Mouse (Mus musculus) layer of hippocampus, postnatal 10 days (tissue): ENCODE results near the gene Slc35b3. TPM values are rescaled to one million over a fixed set of nuclear protein-coding genes. Genes with fewer than 3 reads are reported as not detected.
A peak's percentile ranks its signal among the peaks of the same experiment; 100 is the strongest.

ENCODE experiments used
- DNase-seq, 2 experiments: peaks; one replicate each; pipeline ENCODE4 v3.0.0; 2021; ENCODE audit warnings: low spot score in 2 of 2
- long read RNA-seq: library from polyadenylated mRNA; stranded (forward); transcript quantifications from one replicate; pipeline ENCODE4 v2.0.0, GENCODE M21; 2023
- total RNA-seq, 2 experiments: library from RNA; stranded (reverse); gene quantifications; 2 replicates each; pipeline ENCODE4 v1.2.3; 2021

Gene Slc35b3
- total RNA-seq, result 10 to 100 TPM; 15.5 to 18.0 TPM
- long read RNA-seq, partial matches to known transcripts, result 2 of 15 reads
- long read RNA-seq, other reads (novel, unspliced or antisense), result 7 of 15 reads

DNA sequence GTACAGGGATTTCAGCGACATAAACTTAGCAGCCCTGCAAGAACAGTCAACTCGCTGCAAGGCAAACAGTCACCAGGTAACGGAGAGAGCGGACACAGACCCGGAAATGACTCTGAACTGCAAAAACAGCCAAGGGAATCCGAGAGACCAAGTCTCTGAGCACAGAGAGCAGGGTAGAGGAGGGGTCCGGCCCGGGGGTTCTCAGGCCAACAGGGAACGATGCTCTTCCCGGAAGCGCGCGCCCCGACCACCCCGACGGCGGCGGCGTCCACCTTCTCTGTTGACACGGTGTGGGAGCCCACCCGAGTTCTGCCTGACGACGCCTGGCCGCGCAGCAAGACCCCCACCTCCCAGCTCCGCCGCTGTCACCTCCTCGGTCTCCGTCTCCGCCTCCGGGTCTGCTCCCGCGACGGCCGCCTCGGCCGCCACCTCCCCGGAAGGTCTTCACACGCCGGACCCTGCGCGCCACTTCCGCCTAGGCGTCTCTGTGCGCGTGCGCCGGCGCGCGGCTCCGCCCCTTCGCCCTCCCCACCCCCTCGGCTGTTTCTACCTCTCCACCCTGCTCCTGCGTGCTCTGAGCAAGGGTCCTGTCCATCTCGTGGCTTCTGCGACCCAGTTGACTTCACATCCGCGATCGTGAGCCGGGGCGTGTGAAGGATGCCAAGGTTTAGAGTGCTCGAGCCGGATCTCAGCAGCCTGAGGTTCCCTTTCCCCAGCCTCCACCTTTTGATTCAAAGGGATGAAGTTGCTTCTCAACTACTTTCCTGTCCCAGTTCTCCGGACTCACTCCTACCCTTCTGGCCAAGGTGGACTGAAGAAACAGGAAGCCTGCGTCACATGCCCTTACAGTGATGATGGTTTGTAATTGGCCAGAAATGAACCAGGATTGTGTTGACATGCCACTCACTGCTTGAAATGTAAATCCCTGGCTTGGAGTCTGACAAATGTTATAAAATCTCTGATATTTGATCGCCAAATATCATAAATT is at the start of gene Slc35b3:
Gene Slc35b3 (minus strand): TSS at position 813 of the 988 bp plus-strand sequence.
- DNase-seq, result peak; percentile 81 to 86

DNA sequence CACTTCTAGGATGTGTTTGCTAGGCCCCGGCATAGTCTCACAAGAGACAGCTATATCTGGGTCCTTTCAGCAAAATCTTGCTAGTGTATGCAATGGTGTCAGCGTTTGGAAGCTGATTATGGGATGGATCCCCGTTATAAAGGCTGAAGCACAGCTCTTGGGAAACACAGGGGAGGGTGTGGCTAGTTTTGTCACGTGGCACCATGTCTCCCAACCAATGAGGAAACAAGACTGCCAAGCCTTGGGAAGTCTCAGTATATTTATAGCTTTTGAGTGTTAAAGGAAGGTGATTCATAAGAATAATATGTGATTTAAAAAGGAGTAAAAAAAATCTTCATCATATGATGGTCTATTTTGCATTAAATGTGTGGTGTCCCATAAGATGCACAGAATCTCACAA is 49.6 kb upstream of the Slc35b3 start:
- no peak for DNase-seq

DNA sequence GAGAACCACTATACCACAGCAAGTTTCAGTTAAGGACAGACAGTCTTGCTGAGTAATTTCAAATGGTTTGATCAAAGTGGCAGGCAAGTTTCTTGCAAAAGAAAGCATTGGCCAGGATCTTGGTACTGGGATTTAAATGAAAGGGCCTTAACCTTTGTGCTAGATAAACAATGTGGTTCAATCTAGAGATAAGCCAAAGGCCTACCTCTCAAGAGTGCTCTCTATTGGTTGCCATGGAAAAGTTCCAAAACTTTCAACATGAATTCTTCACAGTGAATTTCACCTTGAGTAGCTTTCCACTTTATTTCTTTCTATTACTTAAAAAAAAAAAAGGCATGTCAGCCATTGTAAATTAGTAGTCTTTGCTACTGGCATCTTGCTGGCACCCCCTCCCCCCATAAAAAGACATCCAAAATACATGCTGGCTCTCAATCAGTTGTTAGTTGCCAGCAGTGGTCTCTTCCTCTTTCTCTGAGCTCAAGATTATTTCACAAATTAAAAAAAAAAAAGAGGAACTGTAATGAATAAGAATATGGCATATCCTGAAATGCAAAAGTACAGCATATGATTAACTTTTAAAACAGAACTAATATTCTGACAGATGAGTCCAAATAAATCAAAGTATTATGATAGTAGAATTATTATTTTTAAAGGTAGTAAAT is 42.6 kb upstream of the Slc35b3 start:
- DNase-seq, result no peak

DNA sequence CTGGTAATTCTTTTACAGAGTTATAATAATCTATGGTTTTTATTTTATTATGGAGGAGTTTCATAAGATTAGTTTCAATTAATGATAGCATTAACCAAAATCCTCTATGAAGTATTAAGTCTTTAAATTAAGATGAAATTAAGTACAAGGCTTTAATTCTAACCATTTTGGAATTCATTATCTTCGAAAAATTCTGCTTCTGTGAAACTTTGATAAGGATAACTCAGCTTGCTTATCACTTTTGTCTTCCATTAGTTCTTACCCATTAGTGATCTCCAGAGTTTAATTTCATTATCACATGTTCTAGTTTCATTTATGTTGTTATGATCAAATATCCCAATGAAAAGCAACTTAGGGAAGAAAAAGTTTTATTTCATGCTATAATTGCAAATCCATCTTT is 41.7 kb upstream of the Slc35b3 start:
- DNase-seq, result no peak

DNA sequence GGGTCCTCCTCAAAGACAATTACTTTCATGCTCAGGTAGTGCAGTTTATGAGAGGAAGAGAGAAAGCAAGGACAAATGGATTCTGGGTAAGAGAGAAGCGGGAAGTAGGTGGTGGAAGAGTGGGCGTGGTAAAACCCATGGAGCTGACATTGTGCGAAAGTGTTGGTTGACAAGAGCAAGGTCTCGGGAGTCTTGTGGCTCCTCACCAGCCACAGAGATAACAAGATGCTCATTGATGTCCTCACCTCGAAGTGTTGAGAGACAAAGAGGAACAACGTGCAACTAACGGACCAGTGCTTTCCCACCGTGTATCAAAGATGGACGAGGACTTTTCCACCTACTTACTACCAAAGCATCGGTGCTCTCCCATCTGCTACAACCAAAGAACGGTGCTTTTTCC is 40.8 kb upstream of the Slc35b3 start:
- no peak for DNase-seq

DNA sequence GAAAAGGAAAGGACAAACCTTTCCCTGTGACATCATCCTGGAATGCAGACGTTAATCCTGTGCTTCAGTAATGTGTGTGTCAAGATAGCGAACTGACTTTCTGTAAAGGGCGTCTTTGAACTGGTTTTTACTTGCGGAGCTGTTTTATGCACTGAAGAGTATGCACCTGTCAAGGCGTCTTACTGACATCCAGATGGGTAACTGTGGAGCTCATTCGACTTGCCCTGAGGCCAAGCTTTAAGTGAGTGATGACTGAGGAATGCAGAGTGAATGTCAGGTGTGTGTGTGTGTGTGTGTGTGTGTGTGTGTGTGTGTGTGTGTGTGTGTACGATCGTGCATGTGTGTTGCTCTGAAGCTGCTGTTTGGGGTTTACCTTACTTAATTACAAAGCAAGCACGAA is 38.3 kb upstream of the Slc35b3 start:
- DNase-seq, result no peak

DNA sequence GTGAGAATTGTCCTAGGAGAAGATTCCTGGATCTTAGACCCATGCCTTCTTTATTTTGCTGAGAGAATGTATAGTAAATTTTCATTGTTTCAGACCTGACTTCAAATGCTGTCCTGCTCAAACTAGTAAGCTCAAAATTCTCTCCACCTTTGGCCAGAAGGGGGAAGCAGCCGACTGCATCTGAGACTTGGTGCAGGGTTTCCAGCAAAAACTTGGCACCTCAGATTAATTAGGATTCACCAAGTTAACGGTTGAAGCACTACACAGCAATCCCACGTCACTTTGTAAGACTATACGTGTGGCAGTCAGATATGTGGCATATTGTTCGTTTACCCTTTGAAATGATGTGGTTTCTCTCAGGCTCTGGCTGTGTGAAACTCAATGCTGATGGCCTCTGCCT is 31.9 kb upstream of the Slc35b3 start:
- DNase-seq, result peak; percentile 62 to 65

DNA sequence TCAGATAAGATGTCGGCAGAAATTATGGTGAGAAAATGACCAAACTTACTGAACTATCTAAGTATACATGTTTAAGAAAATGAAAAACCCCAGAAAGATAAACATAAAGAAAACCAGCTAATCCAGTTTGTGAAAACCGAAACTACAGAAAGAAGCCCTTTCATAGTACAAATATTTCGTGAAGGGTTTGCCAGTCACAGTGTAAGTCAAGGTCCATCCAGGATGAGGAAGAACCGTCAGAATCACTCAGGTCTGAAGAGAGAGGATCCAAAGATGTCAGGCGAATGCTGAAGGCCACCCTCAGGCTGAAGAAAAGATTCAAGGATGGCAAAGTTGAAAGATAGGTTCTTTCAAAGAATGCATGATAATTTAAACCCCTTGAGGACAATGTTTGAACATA is 23.1 kb upstream of the Slc35b3 start:
- DNase-seq, result no peak

DNA sequence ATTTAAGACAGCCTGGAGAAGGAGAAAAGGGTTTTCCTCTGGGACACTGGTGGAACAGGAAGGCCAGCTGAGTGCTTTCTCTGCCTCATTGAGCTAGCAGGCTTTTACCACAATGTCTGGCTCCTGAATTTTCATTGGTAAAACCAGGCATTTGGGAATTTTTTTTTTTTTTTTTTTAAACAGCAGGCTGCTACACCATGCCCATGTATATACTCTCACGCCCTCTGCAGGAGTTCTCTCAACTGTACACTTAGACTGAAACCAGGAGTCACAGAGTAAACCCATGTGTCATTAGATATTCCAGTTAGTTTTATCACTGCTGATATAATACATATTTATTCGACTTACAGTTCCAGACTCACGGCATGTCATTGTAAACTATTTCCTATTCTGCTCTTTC is 20.2 kb upstream of the Slc35b3 start:
- DNase-seq, result no peak

DNA sequence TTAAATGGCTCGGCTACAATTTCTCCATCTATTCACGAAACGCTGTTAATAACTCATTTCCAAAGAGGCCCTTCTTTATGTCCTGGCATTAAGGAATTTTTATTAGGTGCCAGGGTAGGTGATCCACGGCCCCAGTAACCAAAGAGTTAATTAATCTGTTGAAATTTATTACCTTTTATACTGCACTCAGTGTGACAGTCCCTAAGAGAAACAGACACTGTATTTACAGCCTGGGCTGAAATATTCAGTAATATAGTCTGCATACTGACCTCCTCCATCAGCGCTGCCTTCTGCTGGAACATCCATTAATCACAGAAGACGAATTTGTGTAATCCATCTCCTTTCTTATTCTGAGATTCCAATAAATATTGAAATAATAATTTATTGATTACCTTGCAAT is 16.3 kb upstream of the Slc35b3 start:
- no peak for DNase-seq

DNA sequence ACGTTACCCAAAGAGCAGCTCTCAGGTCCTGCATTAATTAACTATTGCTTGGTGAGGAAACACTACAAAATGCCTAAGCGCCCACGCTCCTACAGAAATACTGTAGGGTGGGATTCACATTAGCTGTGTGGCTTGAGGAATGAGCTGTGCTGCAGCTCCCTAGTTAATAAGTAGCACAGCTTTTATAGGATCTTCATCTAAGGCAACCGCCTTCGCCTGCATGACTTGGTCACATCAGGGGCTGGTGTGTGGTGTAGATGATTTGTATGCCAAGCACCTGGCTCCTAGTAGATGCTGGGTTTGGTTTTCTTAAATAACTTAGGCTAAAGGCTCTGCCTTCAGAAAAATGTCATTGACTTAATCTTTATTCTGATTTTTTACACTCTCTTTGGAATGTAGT is 15.2 kb upstream of the Slc35b3 start:
- DNase-seq, result no peak

DNA sequence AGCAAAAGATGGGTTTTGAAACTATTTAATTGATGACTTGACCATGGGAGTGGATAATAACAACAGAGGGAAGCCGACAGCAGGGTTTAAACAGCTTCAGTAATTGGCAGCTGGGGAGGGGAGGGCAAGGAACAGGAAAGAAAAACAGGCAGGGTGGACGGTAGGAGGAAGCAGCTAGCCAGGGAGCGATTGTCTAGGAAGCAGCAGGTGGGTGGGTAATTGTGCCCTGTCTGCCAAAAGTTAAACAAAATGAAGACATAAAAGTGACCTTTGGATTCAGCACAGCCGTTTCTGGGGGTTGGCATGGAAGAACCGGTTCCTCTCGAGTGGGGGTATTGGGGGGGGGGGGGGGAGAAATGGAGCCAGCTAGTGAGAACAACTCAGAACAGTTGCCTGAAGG is 11.9 kb upstream of the Slc35b3 start:
- DNase-seq, result no peak

DNA sequence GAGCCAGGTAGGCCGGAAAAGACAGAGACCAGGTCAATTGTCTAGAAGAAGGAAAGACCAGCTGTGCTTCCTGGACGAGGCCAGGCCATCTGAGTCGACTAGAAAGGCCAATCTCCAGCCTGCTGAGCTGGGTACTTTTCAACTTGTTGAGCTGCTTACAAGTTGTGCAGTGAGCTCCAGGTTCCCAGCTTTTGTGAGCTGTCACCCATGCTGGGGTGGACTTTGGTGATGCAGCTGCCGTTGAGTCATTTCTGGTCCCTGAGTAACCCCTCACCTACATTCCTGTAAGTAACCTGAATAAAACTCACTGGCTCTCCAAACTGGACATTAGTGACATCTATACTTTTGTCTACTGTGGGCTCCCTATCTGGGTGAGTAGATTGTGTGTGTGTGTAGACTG is 10.4 kb upstream of the Slc35b3 start:
- DNase-seq, result no peak

DNA sequence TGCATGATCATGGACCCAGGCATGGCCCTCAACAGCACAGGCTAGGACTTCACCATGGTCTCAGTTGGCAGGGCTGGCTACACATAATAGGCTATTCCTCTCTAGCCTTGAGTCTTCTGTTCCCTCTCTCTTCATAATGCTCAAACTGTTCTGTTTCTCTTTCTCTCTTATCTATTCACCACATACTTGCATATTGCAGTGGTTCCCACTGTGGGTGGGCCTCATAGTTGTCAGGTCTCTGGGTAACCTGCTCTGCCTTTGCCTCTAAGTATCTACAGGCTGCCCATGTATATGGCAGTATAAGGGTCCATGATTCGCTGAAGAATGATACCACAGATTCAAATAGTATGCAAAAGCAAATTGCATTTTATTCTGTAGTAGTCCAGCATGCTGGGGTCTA is 6.8 kb upstream of the Slc35b3 start:
- no peak for DNase-seq

DNA sequence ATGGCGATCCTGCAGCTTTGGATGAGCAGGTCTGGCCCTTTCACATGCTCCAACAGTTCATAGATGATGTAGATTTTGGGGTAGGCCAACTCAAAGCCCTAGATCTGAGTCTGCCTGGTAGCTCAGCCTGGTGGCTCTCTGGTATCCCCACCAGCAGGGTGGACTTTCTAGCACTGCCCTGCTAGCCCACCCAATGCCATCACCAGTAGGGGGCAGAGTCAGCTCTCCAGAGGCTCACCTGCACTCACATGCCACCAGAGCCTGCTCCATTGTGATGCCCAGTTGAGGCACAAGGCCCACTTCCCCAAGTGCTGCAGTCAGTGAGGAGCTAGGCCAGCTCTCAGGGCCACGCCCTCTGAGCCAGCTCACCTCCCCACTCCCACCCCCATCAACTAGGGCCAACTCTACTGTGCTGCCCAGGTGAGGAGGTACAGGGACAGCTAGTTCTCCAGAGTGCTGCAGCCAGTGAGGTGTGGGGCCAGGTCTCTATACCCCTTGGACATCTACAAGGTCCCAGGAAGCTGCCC is 6.3 kb upstream of the Slc35b3 start:
- no peak for DNase-seq

DNA sequence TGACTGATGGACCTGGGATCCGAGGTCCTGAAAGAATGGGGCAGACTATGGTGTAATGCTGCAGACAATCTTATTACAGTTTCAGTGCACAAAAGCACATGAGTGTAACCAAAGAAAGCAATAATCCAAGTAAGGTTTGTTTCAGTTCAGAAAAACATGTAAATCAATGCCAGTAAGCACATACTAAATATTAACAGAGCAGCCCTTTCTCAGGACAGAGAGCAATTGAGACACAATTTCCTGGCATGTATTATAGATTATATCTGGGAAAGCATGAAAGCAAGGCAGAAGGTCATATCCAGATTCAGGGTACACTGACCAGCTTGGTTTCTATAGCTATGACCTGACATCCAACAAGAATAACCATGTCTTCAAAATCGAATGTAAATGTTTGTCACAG is 2.1 kb upstream of the Slc35b3 start:
- no peak for DNase-seq

DNA sequence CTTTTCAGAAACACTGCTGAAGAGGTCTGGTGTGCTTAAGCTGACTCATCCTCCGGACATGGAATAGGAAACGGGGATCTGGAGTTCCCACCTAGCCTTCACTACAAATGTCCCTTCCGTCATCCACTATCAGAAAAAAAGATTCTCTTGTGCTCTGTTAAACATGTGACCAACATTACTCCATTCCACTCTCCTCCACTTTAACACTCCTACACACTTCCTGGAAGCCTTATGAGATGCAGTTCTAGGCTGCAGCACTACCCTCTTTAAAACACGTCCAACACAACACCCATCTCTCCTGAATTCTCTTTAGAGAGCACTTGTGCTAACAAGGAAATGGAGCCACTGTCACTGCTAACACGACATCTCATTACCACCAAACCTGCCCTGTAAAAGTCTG is 2.6 kb downstream of the Slc35b3 start:
- no peak for DNase-seq

DNA sequence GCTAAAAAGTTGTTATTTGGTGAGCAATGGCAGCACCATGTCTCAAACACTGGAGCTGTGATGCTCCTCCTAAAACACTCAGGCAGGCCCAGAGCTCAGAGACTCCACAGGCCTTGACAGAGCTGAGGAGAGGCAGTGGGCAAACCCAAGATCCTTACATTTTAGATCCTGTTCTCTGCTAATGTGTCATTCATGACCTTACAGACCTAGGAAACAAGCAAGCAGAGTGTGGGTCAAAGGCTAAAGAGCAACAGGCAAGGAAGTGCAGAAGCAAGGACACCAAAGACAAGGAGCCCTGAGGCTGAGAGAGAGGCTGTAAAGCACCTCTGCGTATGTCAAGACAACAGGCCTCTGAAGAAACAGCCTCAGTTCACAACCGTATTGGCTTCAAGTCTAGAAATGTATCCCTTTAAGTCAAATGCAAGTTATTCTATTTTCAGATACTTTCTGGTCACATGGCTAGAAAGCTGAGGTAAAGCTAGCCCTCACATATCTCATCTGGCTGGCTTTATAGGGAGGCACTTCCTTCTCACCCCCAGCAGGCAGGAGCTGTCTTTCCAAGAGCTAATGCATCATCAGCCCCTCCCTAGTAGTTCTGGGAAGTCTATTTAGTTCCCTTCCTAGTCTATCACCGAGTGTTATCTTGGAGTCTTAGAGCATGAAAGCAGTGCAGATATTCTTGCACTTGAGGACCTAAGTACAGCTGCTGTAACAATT is 14.2 kb downstream of the Slc35b3 start:
- no peak for DNase-seq

DNA sequence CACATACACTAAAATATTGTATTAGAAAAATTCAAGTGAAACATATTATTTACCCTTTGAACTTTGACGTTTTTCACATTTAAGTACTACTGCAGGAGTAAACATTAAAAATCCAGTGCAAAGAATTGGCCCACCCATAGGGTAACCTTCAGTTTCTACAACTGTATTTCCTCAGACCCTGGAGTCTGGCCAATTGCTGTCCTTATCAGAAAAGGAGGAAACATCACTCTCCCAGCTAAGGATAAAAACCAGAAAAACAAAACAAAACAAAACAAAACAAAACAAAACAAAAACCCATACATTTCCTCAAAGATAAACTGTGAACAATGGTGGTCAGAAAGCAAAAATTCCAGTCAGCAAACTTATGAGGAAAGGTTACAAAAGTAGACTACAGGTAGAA is 14.9 kb downstream of the Slc35b3 start:
- no peak for DNase-seq

DNA sequence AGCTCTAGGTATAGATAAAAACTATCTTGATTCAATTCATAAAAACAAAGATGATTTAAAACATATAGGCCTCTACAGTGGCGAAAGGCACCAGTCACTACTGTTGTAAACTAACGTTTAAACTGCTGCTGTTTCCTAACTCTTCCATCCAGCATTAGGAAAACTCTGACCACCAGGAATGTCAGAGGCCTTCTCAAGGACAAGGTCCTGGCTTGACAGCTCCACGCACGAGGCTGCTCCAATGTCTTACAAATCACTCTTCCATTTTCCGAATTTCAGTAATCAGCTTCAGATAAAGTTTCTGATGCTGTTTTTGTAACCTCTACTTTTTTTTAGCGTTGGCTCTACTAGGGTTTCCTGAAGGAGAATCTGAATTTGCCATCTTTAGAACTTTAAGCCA is 15.7 kb downstream of the Slc35b3 start:
- DNase-seq, result no peak

DNA sequence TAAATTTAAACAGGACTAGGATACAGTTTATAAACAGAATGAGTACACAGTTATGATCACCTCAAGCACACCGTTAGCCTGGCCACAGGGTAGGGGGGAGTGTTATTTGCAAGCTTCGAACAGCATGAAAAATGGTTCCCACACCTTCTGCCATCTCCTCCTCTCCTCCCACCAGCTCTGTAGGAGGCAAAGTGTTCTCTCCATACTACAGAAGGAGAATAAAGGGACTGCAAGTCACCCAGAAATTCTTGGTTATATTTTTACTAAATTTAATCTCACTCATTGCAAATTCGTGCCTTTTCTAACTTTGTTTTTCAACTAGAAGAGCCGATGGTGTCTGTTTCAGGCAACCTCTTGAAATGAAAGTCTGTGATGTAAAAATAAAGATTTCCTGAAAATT is 18.9 kb downstream of the Slc35b3 start:
- DNase-seq, result no peak

DNA sequence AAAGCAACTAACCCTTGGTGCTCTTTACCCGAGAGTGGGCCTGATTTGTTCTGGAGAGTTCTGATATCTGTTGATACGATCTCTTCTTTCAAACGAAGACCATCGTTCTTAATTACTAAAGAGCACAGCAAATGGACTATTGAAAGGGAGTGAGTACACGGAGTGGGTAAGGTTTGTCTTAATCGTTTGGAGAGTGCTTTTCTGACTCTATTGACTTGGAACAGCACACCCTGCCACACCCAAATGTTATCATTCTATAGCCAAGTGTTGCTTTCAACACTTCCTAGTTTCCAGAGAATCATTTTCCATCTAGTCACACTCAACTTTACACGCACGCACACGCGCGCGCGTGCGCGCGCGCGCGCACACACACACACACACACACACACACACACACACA is 19.4 kb downstream of the Slc35b3 start:
- no peak for DNase-seq
